Mouse (Mus musculus): ENCODE measurements at regions not wholly inside any gene's neighbourhood (a gene's known extent, or its start where the extent isn't known, plus 50 kb on each side); places are given as distances from the start of the nearest gene placed in this dataset.
A peak's percentile ranks its signal among the peaks of the same experiment; 100 is the strongest.

- no peak for DNase-seq
Measured at GRCm38 (mm10) chr14:76780572-76781523, 224.2 kb upstream of the Serp2 start.

- no peak for DNase-seq
Measured at GRCm38 (mm10) chr14:76778541-76779399, 222.1 kb upstream of the Serp2 start.

GRCm38 (mm10) chr14:76775387-76775924 lies 218.8 kb upstream of the Serp2 start:
- DNase-seq = no peak

DNA sequence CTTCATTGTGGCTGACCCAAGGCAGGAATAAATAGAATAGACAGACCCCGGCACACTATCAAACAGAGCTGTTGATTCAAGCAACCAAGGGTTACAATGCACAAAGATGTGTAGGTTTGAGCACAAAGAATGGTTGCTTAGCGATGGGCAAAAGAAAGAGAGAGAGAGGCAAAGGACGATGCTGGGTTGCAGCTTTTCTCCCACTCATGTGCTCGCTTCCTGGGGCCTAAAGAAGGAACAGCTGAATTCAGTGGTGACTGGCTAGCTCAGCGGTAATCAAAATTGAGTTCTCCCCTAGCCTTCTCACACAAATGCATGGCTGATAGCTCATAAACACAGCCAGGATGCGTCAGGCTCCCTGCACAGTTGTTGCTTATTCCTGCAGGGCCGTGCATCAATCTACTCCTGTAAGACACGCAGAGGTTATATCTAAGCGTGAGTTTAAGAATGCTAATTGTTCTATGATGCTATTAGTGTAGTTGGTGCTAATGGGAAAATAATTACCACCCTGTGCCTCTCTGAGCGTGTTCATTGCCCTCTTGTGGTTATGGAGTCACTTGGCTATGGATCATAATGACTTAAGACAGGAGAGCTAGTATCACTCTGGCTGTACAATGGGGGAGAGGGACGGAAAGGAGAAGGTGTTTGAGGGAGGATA lies 216.2 kb upstream of the Serp2 start:
- DNase-seq = no peak

DNA sequence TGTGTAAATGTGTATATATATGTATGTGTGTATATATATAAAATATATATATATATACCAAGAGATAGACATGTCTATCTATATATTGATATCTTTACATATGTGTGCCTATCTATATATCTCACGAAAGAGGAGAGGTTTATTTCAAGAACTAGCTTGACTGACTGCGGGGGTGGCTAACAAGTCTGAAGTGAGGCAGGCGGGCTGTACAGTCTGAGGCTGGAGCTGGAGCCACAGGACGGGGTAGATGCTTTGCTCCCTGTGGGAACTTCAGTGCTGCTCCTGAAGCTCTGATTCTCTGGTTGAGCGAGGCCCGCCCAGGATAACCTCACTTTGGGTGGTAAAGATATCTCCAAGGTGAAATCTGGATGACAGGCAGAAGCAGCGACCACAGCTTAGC lies 213.4 kb upstream of the Serp2 start:
- DNase-seq = no peak

GRCm38 (mm10) chr14:76767301-76767700 lies 210.6 kb upstream of the Serp2 start:
- no peak for DNase-seq

DNA sequence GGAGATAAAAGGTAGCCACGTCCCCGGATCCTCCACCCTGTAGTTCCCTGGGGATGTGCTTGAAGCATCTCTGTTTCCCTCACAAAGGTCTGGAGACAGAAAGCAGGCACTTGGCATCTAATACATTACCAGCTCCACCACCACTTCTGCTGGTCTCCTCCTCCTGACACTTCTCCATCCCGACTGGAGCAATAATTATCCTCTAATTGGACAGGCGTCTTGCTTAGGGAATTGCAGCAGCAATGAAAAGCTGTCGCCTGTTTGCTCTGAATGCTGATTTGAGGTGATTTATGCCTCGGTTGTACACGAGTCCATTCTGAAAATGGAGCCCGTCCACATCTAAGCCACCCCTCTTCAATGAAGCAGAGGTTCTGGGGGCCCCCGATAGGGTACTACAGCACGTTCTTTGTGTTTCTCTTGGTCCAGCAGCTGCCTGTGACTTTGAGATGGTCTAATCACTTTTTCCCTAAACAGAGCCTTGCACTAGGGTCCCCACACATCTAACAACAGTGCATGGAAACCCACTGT lies 209.6 kb upstream of the Serp2 start:
- no peak for DNase-seq

GRCm38 (mm10) chr14:76765094-76765504 lies 208.4 kb upstream of the Serp2 start:
- no peak for DNase-seq

- no peak for DNase-seq
Measured at GRCm38 (mm10) chr14:76764390-76764796, 207.7 kb upstream of the Serp2 start.

GRCm38 (mm10) chr14:76763539-76763938 lies 206.8 kb upstream of the Serp2 start:
- no peak for DNase-seq

DNA sequence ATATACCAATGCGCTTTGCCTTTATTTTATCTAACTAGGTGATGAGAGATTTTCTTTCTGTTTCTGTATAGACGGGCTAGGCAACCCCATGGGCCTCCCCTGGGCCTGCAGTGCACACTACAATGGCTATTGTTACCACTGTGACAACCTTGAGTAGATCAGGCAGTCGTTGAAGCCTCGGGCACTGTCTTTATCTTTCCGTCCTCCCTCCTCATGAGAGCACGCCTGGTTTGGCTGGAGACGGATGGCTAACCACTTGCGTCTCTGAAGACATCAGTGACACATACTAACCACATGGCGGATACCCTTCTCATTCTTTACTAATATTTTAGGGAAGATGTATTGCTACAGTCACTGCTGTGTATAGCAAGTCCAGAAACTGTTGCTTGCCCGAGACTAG lies 206.1 kb upstream of the Serp2 start:
- no peak for DNase-seq

DNA sequence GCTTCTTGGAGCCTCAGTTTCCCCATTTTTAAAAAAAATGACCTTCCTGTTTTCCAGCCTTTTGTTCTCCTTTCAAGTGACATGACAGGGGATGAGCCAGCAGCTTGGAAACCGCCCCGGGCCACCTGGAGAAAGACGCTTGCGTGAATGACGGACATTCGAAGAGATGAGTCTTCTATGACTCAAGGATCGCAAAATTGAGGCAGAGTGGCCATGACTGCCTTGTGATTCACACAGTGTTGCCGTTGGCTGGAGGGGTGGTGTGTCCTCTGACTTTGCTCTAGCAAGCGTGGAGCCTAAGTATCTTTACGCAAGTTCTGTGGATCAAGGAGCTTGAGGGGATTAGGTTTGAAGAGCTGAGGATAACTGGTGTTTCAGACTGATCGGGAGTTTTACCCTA lies 205.0 kb upstream of the Serp2 start:
- DNase-seq = no peak

DNA sequence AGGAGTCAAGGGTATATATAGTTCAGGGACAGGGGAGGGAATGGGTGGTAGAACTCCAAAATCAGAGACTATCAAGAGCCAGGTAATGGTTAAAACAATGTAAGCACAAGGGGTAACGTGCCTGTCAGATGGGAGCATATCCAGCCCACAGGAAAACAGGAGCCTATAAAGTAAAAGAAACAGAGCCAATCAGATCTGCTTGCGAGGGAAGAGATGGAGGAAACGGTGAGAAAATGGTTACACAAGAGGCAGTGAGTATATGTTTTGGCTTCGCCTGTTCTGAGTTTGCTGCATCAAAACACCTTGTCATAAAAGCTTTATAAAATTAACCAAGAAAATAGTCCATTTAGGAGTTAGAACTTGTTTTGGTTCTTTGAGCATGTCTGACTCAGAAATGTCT lies 204.6 kb upstream of the Serp2 start:
- DNase-seq = no peak

DNA sequence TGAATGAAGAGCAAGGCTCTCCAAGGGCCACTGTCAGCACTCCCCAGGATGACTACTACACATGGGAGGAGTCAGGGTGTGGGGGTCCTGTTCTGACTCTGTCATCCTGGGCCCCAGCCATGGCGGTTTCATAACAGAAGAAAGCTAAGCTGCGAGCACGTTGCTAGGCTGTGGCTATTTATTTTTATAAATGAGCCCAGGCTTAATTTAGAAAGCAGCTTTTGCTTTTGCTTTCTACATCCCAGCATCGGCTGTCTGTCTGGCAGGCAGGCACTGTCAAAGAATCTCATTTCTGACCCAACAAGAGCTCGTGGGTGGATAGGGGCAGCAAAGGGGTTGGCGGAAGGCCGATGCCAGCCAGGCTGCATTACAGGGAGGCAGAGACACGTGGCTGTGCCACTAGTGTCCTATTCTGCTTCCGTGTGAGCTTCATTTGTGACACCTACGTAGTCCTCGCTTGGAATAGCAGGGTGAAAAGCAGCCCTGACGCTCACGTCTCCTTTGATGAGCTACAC lies 203.9 kb upstream of the Serp2 start:
- DNase-seq = no peak

DNA sequence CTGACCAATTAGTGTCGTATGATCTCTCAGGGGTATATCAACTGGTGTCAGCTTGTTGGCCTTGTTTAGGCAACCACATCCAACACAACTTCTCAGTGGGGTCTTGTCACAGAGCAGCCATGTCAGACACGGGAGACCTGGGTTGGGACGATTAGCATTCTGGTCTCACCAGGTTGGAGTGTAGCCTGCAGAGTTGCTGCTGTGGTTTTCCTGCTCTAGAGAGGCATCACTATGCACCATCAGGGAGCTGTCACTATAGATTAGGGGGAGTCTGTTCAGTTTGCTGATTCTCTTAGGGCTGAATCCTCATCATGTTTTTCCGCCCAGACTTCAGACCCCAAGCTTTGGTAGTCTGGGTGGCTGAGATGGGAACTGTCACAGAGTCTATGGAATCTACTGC lies 202.7 kb upstream of the Serp2 start:
- DNase-seq = no peak

DNA sequence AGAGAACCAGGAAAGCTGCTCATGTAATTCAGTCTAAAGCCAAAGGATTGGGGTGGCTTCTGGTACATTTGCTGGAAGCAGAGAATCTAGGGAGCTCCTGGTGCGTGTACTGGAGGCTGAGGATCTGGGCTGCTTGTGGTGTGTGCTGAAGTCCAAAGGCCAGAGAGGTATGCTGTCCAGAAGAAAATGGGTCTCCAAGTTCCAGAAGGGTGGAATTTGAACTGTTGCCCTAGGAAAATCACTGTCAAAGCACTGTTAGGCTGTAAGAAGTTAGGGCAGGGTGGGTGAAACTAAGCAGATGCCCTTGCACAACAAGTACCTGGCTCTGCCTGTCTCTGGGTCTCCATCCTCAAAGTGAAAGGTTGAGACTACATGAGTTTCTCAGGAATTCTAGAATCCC lies 201.9 kb upstream of the Serp2 start:
- DNase-seq = no peak

DNA sequence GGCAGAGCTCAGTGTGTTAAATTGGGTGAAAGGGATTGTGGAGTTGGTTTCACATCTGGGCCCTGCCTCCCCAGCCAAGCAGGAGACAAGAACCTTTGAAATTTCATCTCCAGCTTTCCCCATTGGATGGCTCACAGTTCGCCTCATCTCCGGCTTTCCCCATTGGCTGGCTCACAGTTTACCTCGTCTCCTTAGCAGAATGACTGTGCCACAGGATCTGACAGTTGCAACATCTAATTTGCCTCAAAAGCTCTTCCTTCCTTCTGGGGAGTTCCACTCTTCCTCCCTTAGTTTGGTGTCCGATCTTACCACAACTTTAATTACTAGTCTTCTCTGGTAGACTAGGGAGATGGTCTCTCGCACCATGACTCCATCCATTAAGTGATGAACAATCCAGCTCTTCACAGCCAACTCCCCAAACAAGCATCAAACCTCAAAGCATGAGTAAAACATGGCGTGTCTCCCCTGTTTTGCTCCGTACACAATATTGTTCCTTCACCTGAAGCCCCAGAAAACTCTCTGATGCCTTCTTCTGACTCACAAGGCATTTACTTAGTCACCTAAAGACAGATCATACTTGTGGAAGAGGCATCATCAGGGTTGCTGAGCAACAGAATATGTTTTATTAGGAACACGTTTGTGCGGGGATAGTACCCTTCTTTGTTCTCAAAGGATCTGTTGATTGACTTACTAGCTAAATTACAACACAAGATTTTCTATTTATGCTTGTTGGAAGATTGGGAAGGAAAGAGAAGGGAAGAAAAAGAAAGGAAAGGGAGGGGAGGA lies 199.1 kb upstream of the Serp2 start:
- DNase-seq = no peak

DNA sequence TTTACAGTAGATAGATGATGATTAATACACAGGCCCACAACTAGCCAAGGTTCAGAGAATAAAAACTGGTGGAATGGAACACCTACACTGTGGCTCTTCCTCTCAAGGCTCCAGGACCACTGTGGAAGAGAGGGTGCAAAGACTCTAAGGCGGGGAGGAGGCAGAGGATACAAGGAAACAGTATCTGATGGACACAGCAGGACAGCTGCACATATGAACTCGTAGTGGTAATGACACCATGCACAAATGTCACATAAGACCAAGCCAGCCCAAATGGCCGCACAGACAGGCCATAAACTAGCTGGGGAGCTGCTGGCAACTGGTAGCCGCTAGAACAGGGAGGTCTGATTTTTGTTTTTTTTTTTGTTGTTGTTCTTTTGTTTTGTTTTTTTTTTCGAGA lies 197.0 kb upstream of the Serp2 start:
- no peak for DNase-seq

DNA sequence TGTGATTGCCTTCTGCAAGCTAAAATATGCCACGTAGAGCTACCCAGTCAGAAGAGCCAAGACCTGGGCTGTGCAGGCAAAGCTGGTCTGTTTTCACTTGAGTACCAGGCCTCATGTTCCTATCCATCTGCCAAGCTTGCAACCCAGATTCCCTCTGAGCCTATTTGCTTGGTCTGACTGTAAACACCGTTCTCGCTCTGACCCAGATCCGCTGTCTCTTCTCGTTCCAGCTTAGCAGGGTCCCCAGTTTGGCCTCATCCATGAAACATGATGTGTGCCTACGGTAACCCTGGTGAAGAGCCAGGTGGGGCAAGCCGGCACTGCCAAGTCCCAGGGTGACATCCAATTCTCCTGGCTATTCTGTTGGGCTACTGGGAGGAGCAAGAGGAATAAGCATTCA lies 192.5 kb upstream of the Serp2 start:
- peak; percentile 77 for DNase-seq

DNA sequence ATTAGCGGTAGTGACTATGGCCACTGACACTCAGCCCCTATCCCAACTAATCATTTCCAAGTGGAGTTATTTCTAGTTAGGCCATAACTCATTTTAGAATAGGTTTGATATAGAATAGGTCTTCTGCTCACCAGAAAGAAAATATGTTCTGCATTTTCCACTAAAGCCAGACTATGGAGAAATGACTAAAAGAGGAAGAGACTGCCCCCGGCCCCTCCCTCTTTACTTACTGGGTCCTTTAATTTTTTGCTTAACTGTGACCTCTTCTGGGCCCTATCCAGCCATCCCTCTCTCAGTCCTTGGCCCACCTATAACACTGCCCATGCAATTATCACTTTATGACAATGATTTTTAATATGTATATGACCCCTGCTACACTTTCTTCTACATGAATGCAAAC lies 192.0 kb upstream of the Serp2 start:
- no peak for DNase-seq

- no peak for DNase-seq
Measured at GRCm38 (mm10) chr14:76747814-76748213, 191.1 kb upstream of the Serp2 start.

- DNase-seq = no peak
Measured at GRCm38 (mm10) chr14:76746282-76746681, 189.6 kb upstream of the Serp2 start.

Data from cerebellum, adult 11 months (tissue).